Mouse (Mus musculus) lung, postnatal 10 days (tissue): ENCODE data around the gene Diras1.

Experiments
- DNase-seq: peaks from one replicate; pipeline ENCODE4 v3.0.0; 2021

Gene Diras1

DNA sequence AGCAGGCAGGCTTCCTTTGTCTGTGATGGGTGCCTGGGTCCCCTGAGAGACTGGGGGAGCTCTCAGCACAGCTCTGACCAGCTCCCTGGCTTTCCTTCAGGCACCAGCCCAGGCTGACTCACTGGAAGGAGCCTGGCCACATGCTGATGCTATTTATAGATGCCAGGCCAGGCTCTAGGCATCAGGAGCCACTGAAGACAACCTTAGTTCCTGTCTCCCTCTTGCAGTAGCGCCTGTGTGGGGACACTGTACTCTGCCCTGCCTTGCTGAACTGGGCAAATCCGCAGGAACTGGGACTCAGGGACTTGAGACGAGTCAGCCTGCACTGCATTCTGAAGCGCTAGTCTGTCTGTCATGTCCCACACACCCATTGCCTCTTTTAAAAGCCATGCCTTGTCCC lies 1.9 kb upstream of the Diras1 start:
- DNase-seq = no peak

DNA sequence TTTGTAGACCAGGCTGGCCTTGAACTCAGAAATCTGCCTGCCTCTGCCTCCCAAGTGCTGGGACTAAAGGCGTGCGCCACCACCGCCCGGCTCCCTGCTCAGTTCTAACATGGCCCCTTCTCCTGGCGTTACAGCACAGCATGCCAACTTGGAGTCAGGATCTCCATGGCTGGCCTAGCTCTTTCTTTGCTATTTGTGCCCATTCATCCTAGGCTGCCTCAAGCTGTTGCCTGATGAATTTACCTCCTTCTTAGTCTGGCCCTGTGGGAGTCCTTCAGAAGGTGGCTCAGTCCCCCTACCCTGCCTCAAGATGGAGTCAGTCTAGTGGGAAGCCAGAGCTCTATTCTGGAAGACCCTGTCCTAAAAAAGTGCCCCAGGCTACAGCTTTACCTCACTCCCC lies 1.4 kb upstream of the Diras1 start:
- no peak for DNase-seq

DNA sequence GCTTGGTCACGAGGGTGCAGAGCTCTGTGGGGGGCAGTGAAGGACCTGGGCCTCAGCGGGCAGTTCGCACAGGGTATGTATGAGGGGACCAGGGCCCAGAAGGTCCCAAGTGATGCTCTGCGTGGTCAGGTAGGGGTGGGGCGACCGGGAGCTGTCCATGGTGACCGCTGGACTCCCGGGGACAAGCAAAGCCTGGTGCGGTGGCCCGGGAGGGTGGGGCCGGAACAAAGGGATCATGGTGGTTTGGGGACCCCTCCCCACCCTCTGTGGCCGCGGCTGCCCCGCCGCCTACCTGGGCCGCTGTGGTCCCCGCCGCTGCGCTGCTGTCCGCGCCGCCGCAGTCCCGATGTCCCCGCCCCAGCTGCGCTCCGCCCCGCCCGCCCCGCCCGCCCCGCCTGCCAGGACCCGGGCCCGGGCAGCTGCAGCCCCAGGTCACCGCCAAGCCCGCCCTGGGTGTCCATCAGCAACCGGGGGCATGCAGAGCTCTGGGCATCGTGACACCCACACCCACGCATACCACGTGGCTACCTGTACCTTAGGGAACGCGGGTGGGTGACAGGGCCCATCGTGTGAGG lies 328 bp downstream of the Diras1 start:
- DNase-seq = peak; percentile 16

DNA sequence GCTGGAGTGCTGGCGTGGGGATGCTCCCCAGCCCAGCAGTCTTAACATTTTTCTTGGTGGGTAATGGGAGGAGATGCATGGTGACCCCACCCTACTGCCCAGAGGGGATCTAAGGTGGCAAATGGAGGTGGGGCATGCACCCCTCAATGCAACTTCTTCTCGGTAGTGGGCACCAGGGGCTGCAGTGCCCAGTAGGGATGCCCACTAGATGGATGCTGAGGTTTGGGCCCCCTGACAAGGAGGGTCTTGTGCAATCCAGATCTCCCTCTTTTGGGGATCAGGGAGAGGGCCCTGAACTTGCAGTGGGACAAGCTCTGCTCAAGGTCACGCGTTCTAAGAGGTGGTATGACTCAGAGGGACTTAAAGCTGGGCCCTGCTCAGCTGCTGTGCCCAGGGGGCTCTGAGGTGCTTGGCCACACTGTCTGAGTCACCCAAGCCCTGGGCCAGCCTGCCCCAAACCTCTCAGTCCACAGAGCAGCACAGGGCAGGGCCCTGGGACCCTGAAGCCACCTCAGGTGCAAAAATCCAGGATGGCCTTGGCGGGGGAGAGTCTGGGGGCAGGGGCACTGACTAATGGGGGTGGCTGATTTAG lies 1.0 kb downstream of the Diras1 start:
- no peak for DNase-seq

DNA sequence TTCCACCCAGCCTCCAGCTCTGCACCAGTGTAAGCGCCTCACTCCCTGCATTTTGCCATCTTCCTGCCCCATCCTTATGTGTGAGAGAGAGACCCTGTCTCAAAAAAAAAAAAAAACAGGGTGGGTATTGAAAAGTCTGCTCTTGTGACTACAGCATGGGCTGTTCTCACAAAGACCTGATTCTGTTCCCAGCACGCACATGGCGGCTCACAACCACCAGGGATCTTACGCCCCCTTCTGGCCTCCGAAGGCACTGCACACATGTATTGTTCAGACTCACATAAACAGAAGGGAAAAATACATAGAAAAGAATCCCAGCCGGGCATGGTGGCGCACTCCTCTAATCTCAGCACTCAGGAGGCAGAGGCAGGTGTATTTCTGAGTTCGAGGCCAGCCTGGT lies 2.7 kb downstream of the Diras1 start:
- no peak for DNase-seq

DNA sequence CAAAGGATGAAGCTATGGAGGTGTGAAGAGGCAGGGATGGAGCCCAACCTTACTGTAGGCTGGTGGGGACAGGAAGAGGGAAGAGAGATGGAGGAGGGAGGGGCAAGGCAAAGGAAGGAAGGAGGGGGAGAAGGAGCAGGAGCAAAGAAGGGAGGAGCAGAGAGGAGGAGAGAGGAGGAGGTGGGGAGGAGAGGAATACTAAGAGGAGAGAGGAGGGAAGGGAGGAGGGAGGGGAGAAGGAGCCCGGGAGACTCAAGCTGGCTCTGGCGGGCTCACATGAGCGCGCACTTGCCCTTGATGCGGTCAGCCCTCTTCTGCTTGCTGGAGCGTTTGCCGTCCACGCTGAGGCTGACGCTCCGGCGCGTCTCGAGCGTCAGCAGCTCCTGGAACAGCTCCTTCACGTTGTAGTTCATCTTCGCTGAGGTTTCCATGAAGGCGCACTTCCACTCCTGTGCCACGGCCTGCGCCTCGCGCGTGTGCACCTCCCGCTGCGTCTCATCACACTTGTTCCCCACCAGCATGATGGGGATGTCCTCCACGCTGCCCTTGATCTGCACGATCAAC lies 3.8 kb downstream of the Diras1 start:
- no peak for DNase-seq

DNA sequence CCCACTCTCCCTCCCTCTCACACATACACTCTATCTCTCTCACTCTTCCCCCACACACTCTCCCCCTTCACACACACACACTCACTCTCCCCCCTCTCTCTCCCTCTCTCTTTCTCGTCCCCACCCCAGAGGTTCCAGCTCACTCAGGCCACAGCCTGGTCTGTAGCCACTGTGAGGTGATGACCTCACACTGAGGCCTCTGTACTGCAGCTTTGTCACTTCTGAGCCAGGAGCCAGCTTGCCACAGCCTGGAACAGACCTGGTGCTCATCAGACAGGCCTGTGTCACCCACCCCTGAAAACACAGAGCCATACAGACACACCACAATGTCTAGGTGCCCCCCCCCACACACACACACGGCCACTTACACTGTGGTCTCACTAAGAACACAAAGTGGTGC lies 5.3 kb downstream of the Diras1 start:
- no peak for DNase-seq

DNA sequence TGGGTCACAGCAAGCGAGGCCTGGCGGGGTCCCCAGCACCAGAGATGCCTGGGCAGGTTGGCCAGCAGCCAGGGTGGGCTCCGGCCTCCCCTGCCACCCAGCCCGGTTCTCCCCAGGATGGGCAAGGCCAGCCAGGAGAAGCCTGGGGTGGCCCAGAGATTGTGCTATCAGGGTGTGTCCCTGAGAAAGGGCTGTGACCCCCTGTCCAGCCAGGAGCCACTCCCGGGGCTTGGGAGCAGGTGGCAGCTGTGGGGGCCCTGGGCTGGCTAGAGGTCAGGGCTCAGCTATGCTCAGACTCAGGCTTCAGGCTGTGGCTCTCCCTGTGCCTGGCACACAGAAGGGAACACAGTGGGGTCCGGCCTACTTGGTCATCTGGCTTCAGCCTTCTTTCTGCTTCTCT lies 5.8 kb downstream of the Diras1 start:
- DNase-seq = no peak

DNA sequence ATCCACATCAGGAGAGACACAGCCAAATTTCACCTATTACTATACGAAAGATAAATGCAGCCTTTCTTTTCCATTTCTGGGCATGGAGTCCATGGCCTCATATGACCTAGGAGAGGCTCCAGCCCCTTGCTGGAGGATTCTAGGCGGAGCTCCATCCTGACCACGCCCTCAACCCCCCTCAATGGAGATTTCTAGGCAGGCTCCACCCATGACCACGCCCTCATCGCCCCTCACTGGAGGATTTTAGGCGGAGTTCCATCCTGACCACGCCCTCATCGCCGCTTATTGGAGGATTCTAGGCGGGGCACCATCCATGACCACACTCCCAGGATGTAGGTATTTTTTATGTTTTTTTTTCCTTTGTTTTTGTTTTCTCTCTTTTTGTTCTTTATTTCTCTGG lies 7.1 kb downstream of the Diras1 start:
- DNase-seq = peak; percentile 69

DNA sequence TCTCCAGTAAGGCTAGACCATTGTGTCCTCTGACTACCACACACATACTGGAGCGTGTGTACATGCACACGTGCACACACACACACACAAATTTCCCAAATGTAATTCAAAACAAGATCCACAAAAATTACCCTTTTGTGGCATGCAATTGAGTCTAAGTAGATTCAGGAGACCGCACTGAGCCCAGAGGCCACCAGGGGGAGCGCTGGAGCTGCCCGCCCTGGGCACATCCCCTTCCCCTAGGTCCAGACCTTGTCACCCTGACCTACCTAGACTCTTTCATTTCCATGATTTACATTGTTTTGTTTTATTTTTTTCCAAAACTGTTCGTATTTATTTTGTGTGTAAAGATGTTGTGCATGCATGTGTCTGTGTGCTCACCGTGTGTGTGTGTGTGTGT lies 8.8 kb downstream of the Diras1 start:
- DNase-seq = peak; percentile 73

DNA sequence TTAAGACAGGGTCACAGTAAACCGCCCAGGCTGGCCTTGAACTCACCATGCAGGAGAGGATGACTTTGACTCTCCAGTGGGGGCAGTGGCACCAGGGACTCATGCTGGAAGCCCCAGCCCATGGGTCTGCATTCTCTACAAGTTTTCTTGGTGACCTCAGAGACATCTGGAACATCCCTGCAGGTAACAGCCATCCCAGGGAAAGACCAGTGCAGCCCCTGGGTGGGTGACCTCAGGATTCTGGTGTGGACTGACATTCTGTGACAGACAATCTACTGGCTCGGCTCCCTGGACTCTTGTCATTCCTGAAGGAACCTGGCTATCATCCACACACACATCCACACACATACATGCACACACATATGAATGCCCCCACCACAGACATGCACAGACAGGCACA lies 9.8 kb downstream of the Diras1 start:
- DNase-seq = no peak

DNA sequence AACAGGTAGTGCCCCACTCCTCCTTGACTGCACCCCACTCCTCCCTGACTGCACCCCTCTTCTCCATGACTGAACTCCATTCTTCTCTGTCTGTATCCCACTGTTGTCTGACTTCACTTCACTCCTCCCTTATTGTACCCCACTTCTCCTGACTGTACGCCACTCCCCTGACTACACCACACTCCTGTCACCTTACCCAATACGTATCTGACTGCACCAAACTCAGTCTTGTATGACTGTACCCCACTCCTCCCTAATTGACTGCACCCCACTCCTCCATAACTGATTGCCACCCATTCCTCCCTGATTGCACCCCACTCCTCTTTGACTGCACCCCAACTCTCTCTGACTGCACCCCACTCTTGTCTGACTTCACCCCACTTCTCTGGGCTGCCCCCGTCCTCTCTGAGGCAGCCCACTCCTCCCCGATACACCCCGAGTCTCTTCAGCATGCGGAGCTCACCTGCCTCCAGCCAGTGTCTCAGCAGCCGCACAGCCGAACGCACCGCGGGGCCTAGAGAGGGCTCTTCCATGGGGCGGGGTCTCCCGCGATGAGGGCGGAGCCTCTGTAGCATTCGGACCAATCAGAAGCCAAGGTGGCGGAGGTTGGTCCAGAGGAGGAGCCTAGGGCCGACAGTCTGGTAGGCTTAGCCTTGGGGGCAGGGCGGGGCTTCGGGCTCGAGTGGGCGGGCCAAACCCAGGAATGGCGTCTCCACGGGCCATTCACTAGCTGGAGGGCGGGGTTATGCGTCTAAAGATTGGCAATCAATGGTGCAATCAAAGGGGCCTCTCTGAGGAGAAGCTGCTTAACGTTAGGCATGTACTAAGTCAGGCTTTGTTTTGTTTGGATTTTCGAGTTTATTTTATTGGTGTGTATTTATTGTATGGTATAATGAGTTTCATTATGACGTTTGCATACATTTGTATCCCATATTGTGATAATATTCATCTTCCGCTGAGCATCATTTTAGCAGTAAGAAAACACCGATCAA lies 10.8 kb downstream of the Diras1 start, which contains the start of gene Gng7:
TSS of gene Gng7 (minus strand) at position 553 of the 992 bp plus-strand sequence.
- DNase-seq = peak; percentile 98

DNA sequence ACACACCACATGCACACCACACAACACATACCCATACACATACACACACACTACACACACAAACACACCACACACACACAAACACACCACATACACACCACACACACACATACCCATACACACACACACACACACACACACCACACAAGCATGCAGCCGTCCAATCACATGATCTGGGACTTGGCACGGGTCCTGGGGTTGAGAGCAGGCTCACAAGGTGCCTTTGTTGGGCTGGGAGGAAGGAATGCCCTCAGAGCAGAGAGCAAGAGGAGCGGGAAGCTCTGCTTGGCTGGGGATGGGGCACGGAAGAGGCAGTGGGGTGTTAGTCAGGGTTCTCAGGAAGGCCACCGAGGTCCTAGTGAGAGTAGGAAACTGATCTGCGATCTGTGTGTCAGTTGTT lies 14.6 kb downstream of the Diras1 start:
- no peak for DNase-seq

DNA sequence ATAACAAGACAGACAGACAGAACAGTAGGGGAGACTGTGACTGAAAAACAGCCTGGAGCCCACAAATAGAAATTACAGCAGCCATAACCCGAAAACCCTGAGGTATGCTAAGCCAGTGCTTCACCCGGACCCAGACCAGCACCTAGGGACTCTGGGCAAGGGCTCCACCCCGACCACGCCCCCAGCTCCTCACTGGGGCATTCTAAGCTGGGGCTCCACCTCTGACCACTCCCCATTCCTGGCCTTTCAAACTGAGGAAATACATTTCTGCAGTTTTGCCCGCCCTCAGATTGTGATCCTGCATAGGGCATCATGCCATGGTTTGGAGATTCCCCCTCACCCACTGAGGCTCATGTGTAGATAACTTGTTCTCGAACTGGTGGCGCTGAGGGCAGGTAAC lies 18.2 kb downstream of the Diras1 start:
- peak; percentile 58 for DNase-seq

DNA sequence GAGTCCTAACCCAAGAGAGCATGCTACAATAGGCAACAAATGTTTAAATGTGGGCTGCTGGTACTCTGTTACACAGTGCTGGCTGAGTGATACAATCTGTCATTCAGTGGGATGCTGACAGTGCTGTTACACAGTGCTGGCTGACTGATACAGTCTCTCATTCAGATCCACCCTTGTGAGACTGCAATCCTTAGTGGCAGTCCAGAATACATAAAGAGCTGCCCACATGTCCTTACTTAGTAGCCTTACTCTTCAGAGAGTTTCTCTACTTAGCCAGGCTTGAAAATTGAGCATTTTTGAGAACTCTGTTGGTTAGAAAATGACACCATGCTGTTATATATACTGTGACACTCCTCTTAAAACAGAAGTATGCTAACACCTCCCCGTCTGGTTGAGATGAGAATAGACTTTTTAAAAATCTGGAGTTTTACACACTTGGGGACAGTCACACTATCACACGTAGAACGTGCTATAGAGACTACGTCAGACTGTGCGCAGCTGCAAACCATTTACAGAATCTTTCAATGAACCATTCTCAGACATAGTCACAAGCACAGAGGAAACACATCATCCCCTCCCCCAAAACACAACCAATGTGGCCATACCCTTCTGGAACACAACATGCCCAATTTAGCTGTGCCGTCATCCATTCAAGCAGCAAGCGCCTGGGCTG lies 19.3 kb downstream of the Diras1 start:
- no peak for DNase-seq

DNA sequence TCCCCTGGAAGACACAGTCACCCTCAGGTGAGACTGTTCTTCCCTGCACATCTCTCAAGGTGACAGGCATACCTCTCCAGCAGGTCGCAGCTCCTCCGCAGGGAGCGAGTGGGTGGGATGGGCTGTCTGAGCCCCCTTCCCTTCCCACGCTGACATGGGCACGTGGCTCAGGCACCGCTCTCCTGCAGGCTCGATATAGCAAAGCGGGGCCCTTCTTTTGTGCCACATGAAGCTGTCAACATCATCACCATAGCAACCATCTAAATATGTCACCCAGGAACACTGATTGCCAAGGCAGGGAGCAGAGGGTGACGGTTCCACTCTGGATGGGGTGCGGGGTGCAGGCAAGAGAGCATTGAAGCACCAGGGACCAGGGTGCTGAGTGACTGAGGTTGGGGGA lies 24.3 kb downstream of the Diras1 start:
- DNase-seq = no peak

DNA sequence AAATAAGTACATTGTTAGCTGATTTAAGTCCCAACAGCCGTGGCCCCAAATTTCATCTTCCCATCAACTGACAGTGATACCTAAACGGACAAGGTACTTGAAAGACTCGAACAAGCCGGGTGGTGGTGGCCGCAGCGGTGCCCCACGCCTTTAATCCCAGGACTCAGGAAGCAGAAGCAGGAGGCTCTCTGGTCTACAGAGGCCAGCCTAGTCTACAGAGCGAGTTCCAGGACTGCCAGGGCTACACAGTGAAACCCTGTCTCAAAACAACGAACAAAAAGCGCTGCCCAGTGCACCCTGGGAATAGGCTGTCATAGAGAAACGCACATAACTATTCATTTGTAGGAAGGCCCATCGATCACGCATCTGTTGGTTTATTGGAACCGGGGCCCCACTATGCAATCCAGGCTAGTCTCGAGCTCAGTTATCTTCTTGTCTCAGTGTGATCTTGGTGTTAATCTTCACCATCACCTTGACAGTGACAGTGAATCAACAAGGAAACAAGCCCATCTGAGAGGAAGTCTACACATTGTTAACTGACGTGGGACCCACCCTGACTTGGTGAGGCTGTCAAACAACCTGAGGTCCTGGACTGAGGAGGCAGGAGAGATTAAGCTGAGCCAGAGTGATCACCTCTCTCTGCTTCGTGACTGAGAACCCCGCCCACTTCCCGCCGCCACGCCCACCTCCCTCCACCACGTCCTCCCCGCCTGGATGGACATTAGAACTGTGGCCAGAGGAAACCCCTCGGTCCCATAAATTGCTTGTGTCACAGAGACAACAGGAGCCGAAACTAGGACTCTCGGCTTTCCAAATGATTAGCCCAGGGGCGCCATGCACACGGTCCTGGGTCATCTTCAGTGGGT lies 25.0 kb downstream of the Diras1 start:
- DNase-seq = no peak

DNA sequence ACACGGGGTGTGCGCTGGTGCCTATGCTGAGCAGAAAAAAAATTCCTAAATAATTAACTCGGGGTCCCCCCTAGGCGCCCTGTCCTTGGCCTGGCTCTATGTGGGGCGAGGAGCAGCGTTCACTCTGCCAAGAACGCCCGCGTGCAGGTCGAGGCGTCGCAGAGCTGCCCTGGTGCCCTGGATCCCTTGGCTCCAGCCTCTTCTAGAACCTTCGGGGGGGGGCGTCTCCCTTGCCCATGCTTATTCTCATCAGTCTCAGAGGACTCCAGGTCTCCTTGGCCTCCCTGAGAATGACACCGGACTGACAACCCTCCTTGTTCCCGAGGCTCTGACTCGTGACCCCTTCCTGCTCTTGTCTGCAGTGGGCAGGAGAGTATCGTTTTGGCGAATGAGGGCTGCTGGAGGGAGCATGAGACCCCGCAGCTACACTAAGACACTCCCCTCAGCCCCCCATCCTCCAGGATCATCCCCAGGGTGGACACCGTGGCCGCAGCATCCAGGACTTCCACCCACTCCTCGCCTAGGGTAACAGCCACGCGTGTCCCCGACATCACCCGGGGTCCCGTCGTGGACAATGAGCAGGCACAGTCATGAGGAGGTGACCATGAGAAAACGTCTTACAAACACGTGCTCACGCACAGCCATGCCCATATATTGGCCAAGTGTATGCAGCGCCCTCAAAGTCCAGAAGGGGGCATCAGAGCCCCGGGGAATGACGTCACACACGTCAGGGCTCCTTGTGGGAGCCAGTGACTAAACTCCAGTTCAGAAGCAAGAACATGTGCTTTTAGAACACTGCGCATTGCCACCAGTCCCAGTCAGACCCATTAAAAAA lies 25.9 kb downstream of the Diras1 start:
- DNase-seq = peak; percentile 93

DNA sequence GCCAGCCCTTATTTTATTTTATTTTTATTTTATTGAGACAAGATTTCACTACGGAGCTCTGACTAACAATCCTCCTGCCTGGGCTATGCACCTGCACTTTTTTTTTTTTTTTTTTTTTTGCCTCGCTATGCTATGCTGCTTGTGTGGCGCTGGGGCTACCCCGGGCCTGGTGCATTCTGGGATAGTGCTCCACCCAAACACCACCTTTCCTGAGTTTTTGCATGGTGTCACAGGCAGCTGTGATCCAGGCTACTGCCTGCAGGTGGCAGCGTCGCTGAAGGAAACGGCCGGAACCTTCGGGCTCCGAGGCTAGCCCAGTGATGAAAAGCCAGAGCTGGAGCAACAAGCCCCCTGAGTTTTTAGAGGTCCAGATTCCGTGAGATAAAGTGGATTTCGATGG lies 26.7 kb downstream of the Diras1 start:
- peak; percentile 72 for DNase-seq

DNA sequence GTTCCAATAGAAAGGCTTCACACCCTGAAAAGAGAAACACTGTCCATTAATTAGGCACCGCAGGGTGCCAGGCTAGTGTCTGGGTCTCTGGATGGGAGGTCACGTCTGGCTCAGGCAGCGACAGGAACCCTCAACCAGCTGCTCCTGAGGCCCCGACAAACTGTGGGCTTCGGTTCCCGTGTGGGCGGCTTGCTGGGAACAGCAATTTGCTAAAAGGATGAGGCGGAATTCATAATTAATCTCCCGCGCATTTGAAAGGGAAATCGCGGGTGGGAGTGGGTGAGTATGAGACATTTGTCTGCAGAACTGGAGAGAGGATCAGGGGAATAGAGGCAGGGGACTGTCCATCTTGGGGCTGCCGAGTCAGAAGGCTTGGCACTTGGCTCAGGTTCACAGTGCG lies 27.4 kb downstream of the Diras1 start:
- peak; percentile 1 for DNase-seq

DNA sequence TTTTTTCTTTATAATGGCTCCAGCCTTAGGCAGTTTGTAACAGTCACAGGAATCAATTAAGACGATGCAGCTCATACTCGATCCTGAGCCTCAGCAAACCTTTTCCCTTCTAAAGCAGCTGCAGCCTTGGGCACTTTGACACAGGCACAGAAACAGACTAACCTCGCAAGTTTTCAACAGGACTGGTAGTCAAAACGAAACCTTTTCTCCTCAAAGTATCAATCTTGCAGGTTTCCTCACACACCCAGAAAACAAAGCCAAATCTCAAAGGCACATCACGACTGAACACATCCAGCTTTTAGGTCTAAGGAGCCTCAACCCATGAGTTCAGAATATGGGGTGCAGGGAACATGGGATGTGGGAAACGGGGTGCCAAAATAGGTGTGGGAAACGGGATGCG lies 28.1 kb downstream of the Diras1 start:
- no peak for DNase-seq
